Mouse (Mus musculus) CH12.LX (cell line): ENCODE data around the gene Lrriq3. TPM values are rescaled to one million over a fixed set of nuclear protein-coding genes. Genes with fewer than 3 reads are reported as not detected.

Experiments
- DNase-seq: peaks from one replicate; pipeline ENCODE4 v3.0.0-alpha.2; 2013; ENCODE audit errors: extremely low read depth
- H3K27ac ChIP-seq: 2 replicates; pipeline ENCODE4 v1.5.1; 2012; ENCODE audit warnings: low read depth, mild to moderate bottlenecking, control low read depth, moderate library complexity; ENCODE audit not compliant: insufficient read depth
- H3K27me3 ChIP-seq: replicated peaks from 2 replicates; pipeline ENCODE3; 2012; ENCODE audit warnings: inconsistent platforms
- H3K36me3 ChIP-seq, 2 experiments: replicated peaks in 1 of 2; 2 replicates each; pipeline versions ENCODE3 to v1.6.1; 2012; ENCODE audit warnings: inconsistent platforms in 1 of 2, low read length in 1 of 2, mild to moderate bottlenecking in 1 of 2, mixed read lengths in 1 of 2, moderate library complexity in 1 of 2; ENCODE audit not compliant: control insufficient read depth in 1 of 2, insufficient read depth in 1 of 2
- H3K4me1 ChIP-seq, 2 experiments: 2 replicates each; pipeline ENCODE4 v1.6.1; 2012; ENCODE audit warnings: inconsistent platforms in 1 of 2, moderate library complexity in 1 of 2; ENCODE audit not compliant: insufficient read depth in 2 of 2, control insufficient read depth in 1 of 2
- H3K4me2 ChIP-seq: 2 replicates; pipeline ENCODE4 v1.6.1; 2012; ENCODE audit warnings: low read depth, mild to moderate bottlenecking, control low read depth; ENCODE audit not compliant: poor library complexity, insufficient read depth, severe bottlenecking
- H3K4me3 ChIP-seq, 3 experiments: fragments of 150-350 bp in 1 of 3; sonication (generic) in 1 of 3; replicated peaks in 1 of 3; 2 replicates each; pipeline versions ENCODE3 to v1.5.1; 2011 to 2012; ENCODE audit warnings: low read depth in 2 of 3, low read length in 2 of 3, mild to moderate bottlenecking in 2 of 3, moderate library complexity in 2 of 3, control low read depth in 1 of 3, improper control_type of control experiment in 1 of 3, inconsistent platforms in 1 of 3, mixed read lengths in 1 of 3; ENCODE audit not compliant: poor library complexity in 1 of 3
- H3K79me2 ChIP-seq: replicated peaks from 2 replicates; pipeline ENCODE4 v1.6.1; 2012; ENCODE audit warnings: mild to moderate bottlenecking, moderate library complexity; ENCODE audit not compliant: control insufficient read depth, poor library complexity, insufficient read depth, severe bottlenecking; ENCODE audit errors: extremely low read depth
- H3K9ac ChIP-seq: 2 replicates; pipeline ENCODE4 v1.6.1; 2012; ENCODE audit warnings: low read depth, mild to moderate bottlenecking, control low read depth, moderate library complexity; ENCODE audit not compliant: insufficient read depth
- H3K9me3 ChIP-seq: replicated peaks from 2 replicates; pipeline ENCODE3; 2012; ENCODE audit warnings: low read length, inconsistent platforms, mixed read lengths
- CHD2 ChIP-seq: IDR thresholded peaks from 2 replicates; pipeline ENCODE4 v1.6.1; 2011; ENCODE audit warnings: low read length, improper control_type of control experiment
- E2F4 ChIP-seq: IDR thresholded peaks from 2 replicates; pipeline ENCODE4 v1.6.1; 2011; ENCODE audit warnings: low read depth, low read length, improper control_type of control experiment; ENCODE audit not compliant: insufficient replicate concordance
- ELF1 ChIP-seq: IDR thresholded peaks from 2 replicates; pipeline ENCODE4 v1.6.1; 2014; ENCODE audit warnings: low read depth, mild to moderate bottlenecking, inconsistent platforms, low read length, improper control_type of control experiment
- EP300 ChIP-seq: IDR thresholded peaks from 2 replicates; pipeline ENCODE4 v1.6.1; 2011; ENCODE audit warnings: low read length, improper control_type of control experiment
- ETS1 ChIP-seq: conservative IDR thresholded peaks from 2 replicates; pipeline ENCODE4 v1.6.1; 2012; ENCODE audit warnings: low read depth, mild to moderate bottlenecking, inconsistent platforms, low read length, improper control_type of control experiment, moderate library complexity
- GABPA ChIP-seq: IDR thresholded peaks from 2 replicates; pipeline ENCODE4 v1.6.1; 2012; ENCODE audit warnings: low read depth, low read length, improper control_type of control experiment, inconsistent platforms; ENCODE audit not compliant: insufficient replicate concordance
- KAT2A ChIP-seq: IDR thresholded peaks from 2 replicates; pipeline ENCODE4 v1.6.1; 2012; ENCODE audit warnings: low read length, improper control_type of control experiment, inconsistent platforms; ENCODE audit not compliant: insufficient replicate concordance
- MAFK ChIP-seq: IDR thresholded peaks from 2 replicates; pipeline ENCODE4 v1.6.1; 2011; ENCODE audit warnings: low read length, improper control_type of control experiment; ENCODE audit not compliant: insufficient replicate concordance
- MAX ChIP-seq: IDR thresholded peaks from 2 replicates; pipeline ENCODE4 v1.6.1; 2011; ENCODE audit warnings: low read length, improper control_type of control experiment
- MYC ChIP-seq: IDR thresholded peaks from 2 replicates; pipeline ENCODE4 v1.6.1; 2011; ENCODE audit warnings: low read depth, mild to moderate bottlenecking, improper control_type of control experiment, low read length
- TBP ChIP-seq: conservative IDR thresholded peaks from 2 replicates; pipeline ENCODE4 v1.6.1; 2011; ENCODE audit warnings: low read depth, low read length, improper control_type of control experiment
- TCF12 ChIP-seq: IDR thresholded peaks from 2 replicates; pipeline ENCODE4 v1.6.1; 2014; ENCODE audit warnings: low read depth, mild to moderate bottlenecking, inconsistent platforms, low read length, improper control_type of control experiment
- UBTF ChIP-seq: IDR thresholded peaks from 2 replicates; pipeline ENCODE4 v1.6.1; 2012; ENCODE audit warnings: low read depth, mild to moderate bottlenecking, inconsistent platforms, low read length, improper control_type of control experiment, moderate library complexity
- USF1 ChIP-seq: IDR thresholded peaks from 2 replicates; pipeline ENCODE4 v1.6.1; 2014; ENCODE audit warnings: low read depth, mild to moderate bottlenecking, inconsistent platforms, low read length, improper control_type of control experiment
- ZC3H11A ChIP-seq: IDR thresholded peaks from 2 replicates; pipeline ENCODE4 v1.6.1; 2012; ENCODE audit warnings: low read depth, mild to moderate bottlenecking, inconsistent platforms, low read length, improper control_type of control experiment
- ZNF384 ChIP-seq: IDR thresholded peaks from 2 replicates; pipeline ENCODE4 v1.6.1; 2012; ENCODE audit warnings: low read depth, low read length, improper control_type of control experiment, inconsistent platforms
- dilution Hi-C: fragments of 300-500 bp; cut with MboI; formaldehyde crosslinking; loops from 2 replicates; pipeline ENCODE4 v1.14.3; 2020; ENCODE audit warnings: low sequenced_read_pairs; ENCODE audit not compliant: extremely low pct_unique_long_range_greater_than_20kb, extremely low pct_ligation_motif_present
- in situ Hi-C: fragments of 300-500 bp; cut with MboI; formaldehyde crosslinking; loops from 3 replicates; pipeline ENCODE4 v1.14.3; 2019; ENCODE audit warnings: low sequenced_read_pairs, low pct_ligation_motif_present, low pct_unique_long_range_greater_than_20kb, mixed read lengths
- polyA plus RNA-seq: library from polyadenylated mRNA; unstranded; fragments of >175 nt; gene quantifications from 2 replicates; pipeline ENCODE4 v1.2.1, GENCODE M21; 2012; ENCODE audit warnings: low read depth; ENCODE audit not compliant: insufficient read length
- total RNA-seq, 2 experiments: library from RNA; depleted of rRNA; stranded (reverse); fragments of 300-350 nt in 1 of 2; fragments of >200 nt in 1 of 2; gene quantifications; 2 replicates each; pipeline ENCODE4 v1.2.3; 2012 to 2014

The Lrriq3 gene
- total and polyA plus RNA-seq, 3 experiments = 0.51 to 1.7 (median 0.68) TPM

DNA sequence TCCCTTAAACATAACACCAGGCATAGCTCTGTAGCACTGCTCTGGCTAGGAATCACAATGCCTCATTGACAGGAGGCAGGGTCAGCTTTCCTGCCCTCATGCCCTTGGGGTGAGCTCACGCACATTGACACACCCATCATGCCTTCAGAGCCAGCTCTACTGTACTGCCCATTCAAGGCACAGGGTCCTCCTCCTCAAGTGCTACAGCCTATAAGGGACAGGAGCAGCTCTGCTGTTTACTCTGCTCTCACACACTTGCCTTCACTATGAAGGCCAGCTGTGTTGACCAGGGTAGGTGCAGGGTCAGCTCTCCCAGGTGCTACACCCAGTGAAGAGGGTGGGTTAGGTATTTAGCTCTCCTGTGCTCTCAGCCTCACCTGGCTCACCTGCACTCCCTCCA is 12.7 kb downstream of the Lrriq3 start:
- Histone ChIP-seq H3K4me1 (peaks cover 0 to 10% of the 10 kb centered on the region in 2 experiments; a peak in 2 of 4 replicates), H3K4me3 (no peak overlapping the region), H3K27ac (no peak overlapping the region), H3K4me2 (no peak overlapping the region), H3K9ac (no peak overlapping the region)
- DNase-seq = no peak
- dilution Hi-C loops = no loop called here
- in situ Hi-C loops = no loop called here
- TF ChIP-seq EP300 = no peak
- no peak for TF ChIP-seq USF1
- TF ChIP-seq TBP = no peak
- no peak for TF ChIP-seq MAFK
- no peak for TF ChIP-seq GABPA
- no peak for TF ChIP-seq ETS1
- TF ChIP-seq MAX = no peak
- TF ChIP-seq E2F4 = no peak
- TF ChIP-seq ZC3H11A = no peak
- TF ChIP-seq CHD2 = no peak
- TF ChIP-seq TCF12 = no peak
- TF ChIP-seq, all 38 proteins: peak for 0
- H3K79me2 ChIP-seq = no peaks in the 10 kb centered on the region
- no peaks in the 10 kb centered on the region for H3K9me3 ChIP-seq
- no peaks in the 10 kb centered on the region for H3K27me3 ChIP-seq
- H3K36me3 ChIP-seq = no peaks in the 10 kb centered on the region

DNA sequence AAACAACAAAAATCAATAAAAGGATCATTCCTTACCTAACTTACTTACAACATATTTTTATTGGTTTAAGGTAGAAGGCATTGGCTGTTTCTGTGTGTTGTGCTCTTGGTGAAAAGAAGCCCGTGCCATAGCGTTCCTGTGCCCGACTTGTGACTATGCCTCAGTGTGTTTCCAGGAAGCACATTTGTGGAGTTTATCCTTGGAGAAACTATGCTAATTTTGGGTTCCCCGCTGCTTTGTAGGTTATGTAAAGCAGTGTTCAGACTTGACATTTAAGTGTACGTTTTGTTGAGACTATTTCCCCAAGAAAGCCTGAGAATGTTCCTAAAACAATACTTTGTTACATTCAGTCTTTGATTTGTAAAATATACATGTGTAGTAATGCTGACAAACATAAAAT is 44.5 kb downstream of the Lrriq3 start:
- H3K79me2 ChIP-seq = no peaks in the 10 kb centered on the region
- no peak overlapping the region for H3K4me2 ChIP-seq
- no peak overlapping the region for H3K27ac ChIP-seq
- dilution Hi-C loops = no loop called here
- H3K4me3 ChIP-seq = no peak overlapping the region
- no peaks in the 10 kb centered on the region for H3K36me3 ChIP-seq
- in situ Hi-C loops = no loop called here
- H3K9me3 ChIP-seq = no peaks in the 10 kb centered on the region
- TF ChIP-seq MAFK (no peak), KAT2A (no peak), ZNF384 (no peak), UBTF (no peak), TBP (no peak), MYC (no peak), ELF1 (no peak)
- DNase-seq = no peak
- H3K9ac ChIP-seq = no peak overlapping the region
- no peaks in the 10 kb centered on the region for H3K27me3 ChIP-seq
- H3K4me1 ChIP-seq = no peaks in the 10 kb centered on the region
